Mouse (Mus musculus) embryonic facial prominence, embryonic 10.5 days (tissue): Measurements from ENCODE around the gene Cnot8. TPM values are rescaled to one million over a fixed set of nuclear protein-coding genes. Genes with fewer than 3 reads are reported as not detected.

Experiments used
- DNase-seq: peaks from one replicate; pipeline ENCODE4 v3.0.0-alpha.2; 2017; ENCODE audit warnings: low spot score
- H3K27ac ChIP-seq: fragments of 300-500 bp; sonication (generic); replicated peaks from 2 replicates; pipeline ENCODE4 v1.5.1; 2016; ENCODE audit warnings: mild to moderate bottlenecking
- H3K27me3 ChIP-seq: fragments of 300-500 bp; sonication (generic); replicated peaks from 2 replicates; pipeline ENCODE4 v1.6.1; 2016; ENCODE audit warnings: low read depth, mild to moderate bottlenecking; ENCODE audit not compliant: poor library complexity, severe bottlenecking
- H3K36me3 ChIP-seq: fragments of 300-500 bp; sonication (generic); replicated peaks from 2 replicates; pipeline ENCODE4 v1.6.1; 2016; ENCODE audit warnings: mild to moderate bottlenecking, moderate library complexity
- H3K4me1 ChIP-seq: fragments of 300-500 bp; sonication (generic); 2 replicates; pipeline ENCODE4 v1.6.1; 2016
- H3K4me3 ChIP-seq: fragments of 300-500 bp; sonication (generic); 2 replicates; pipeline ENCODE4 v1.5.1; 2016; ENCODE audit warnings: mild to moderate bottlenecking, moderate library complexity
- H3K9me3 ChIP-seq: fragments of 300-500 bp; sonication (generic); 2 replicates; pipeline ENCODE4 v1.6.1; 2016; ENCODE audit warnings: mild to moderate bottlenecking
- WGBS: fragments of 180-500 bp; shearing (Covaris S2); methylation state at CpG from one replicate; pipeline ENCODE4 v1.1.7; 2016; 5-methylcytosine and 5-hydroxymethylcytosine counted together
- polyA plus RNA-seq: library from polyadenylated mRNA; unstranded; fragments of >200 nt; fragmentation: Nextera tagmentation; extraction: Ambion mirVana; gene quantifications from 2 replicates; pipeline ENCODE4 v1.2.1, GENCODE M21; 2016

Cnot8 gene
- polyA plus RNA-seq, 1 experiment from 2014 or later = 107 TPM

DNA sequence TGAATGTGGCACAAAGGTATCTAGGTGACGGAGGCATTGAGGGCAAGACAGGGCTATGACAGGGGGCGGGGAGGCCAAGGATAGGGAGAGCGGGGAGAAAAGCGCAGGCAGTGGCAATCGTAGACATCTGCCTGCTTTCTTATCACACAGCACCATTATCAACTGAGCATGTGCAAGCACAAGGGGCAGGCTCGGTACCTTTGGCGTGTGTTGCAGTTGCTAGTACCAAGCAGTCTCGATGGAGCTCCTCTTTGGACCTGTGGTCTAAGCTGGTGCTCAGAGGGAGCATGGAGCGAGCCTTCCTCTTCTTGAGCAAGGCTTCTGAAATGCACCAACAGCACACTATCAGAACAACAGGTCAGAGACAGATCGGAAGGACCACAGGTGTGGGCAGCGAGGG is 34.9 kb downstream of the Cnot8 start:
- Histone ChIP-seq H3K27me3 (no peaks in the 10 kb centered on the region), H3K4me3 (no peak overlapping the region), H3K9me3 (no peaks in the 10 kb centered on the region), H3K27ac (no peak overlapping the region), H3K36me3 (peaks cover 98% of the 10 kb centered on the region), H3K4me1 (no peaks in the 10 kb centered on the region)
- no peak for DNase-seq
- WGBS = 91% methylated on average over 11 of the region's 11 CpGs

DNA sequence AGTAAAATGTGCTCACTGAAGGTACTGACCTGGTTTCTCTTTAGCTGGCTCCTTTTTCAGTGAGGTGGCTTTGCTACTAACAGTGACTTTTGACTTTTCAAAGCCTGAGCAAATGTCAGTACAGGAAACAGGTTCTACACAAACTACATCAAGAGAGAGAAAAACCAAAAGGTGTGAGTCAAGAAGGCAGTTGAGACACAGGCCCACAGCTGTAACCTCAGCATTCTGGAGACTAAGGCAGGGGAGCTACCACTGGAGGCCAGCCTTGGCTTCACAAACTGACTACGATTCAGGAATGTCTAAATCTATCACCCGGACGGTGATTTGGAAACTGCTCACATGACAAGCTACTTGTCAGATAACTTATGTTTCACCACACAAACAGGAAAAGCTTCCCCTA is 35.5 kb downstream of the Cnot8 start:
- Histone ChIP-seq H3K4me3 (no peak overlapping the region), H3K4me1 (no peaks in the 10 kb centered on the region), H3K9me3 (no peaks in the 10 kb centered on the region), H3K36me3 (peaks cover 98% of the 10 kb centered on the region), H3K27me3 (no peaks in the 10 kb centered on the region), H3K27ac (no peak overlapping the region)
- WGBS = 93% methylated on average over 3 of the region's 3 CpGs
- no peak for DNase-seq

DNA sequence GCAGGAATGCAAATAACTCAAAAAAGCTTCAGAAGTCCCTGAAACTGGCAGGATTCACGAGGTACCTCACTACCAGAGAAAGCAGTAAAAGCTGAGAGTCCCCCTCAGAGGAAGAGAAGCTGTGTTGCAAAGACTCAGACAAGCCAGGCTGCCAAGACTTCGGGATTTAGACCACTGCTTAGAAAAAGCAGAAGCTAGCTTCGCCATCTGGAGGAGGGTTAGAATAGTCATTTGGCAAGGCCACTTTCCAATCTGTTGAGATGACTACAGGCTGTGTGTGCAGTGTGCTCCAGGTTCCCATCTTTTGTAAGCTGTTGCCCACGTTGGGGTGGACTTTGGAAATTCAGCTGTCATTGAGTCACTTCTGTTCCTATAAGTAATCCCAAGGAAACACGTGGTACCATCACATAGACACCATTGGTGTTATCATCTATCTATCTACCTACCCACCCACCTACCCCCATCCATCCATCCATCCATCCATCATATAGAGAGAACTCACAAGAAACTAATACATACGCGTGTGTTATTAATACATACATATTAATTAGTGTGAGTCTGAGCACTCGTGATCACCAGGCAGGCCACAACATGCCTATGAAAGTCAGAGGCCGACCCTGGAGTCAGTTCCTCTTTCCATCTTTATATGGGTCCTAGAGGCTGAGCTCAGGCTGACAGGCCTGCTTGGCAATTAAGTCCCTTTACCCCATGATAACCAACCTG is 39.9 kb downstream of the Cnot8 start:
- Histone ChIP-seq H3K4me1 (no peaks in the 10 kb centered on the region), H3K36me3 (peaks cover 98% of the 10 kb centered on the region), H3K4me3 (no peak overlapping the region), H3K27me3 (no peaks in the 10 kb centered on the region), H3K27ac (no peak overlapping the region), H3K9me3 (no peaks in the 10 kb centered on the region)
- no peak for DNase-seq
- 91% methylated on average over 9 of the region's 9 CpGs for WGBS

DNA sequence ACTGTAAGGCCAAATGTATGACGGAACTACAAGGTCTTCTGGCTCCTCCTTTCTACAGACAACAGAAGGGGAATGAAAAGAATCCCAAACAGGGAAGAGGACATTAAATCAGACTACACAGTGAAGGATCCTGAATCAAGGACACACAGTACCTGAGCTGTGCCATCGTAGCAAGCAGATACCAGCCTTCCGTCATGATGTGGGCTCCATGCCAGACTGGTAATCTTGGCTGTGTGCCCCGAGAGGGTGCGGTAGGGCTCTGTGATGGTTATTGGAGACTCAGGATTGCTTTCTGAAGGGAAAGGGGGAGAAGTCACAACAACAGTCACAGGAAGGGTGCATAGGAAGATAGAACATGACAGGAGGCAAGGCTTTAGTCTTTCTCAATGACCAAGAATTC is 42.3 kb downstream of the Cnot8 start:
- DNase-seq = no peak
- WGBS = 96% methylated on average over 5 of the region's 5 CpGs
- no peaks in the 10 kb centered on the region for H3K27me3 ChIP-seq
- H3K27ac ChIP-seq = no peak overlapping the region
- H3K36me3 ChIP-seq = peaks cover 98% of the 10 kb centered on the region
- H3K9me3 ChIP-seq = no peaks in the 10 kb centered on the region
- H3K4me1 ChIP-seq = no peaks in the 10 kb centered on the region
- no peak overlapping the region for H3K4me3 ChIP-seq

DNA sequence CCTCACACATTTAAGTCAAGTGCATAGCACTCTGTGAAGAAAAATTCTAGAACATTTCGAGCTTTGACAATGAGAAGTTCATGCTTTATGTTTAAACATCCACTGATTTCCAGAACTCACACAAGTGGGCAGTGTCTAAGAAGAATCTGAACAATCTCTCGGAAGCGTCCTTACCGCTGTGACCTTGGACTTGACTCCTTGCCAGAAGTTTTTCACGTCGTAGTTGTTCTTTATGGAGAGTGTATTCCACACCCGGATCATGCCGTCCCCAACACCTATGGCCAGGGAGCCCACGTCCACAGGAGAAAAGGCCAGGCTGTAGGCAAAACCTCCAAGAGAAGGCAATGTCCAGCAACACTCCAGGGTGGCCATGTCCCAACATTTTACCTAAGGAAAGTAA is 51.5 kb downstream of the Cnot8 start:
- peaks cover 98% of the 10 kb centered on the region for H3K36me3 ChIP-seq
- H3K27me3 ChIP-seq = no peaks in the 10 kb centered on the region
- 94% methylated on average over 9 of the region's 9 CpGs for WGBS
- H3K27ac ChIP-seq = no peak overlapping the region
- H3K4me3 ChIP-seq = no peak overlapping the region
- no peaks in the 10 kb centered on the region for H3K9me3 ChIP-seq
- no peaks in the 10 kb centered on the region for H3K4me1 ChIP-seq
- no peak for DNase-seq

DNA sequence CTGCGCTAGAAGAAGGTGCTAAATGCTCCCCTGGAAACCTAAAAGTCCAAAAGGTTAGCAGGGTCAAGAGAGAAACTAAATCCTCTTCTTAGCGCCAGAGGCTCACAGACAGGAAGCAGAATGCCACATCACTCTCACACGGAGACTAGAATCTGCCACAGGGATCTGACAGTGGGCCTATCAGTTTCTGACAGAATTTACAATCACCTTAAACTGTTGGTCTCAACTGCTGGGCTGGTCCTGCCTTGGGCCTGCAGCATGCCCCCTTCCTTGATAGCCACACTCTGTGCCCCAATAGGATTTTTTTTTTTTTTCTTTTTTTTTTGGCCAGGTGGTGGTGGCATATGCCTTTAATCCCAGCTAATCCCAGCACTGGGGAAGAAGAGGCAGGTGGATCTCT is 52.9 kb downstream of the Cnot8 start:
- H3K4me3 ChIP-seq = no peak overlapping the region
- H3K27me3 ChIP-seq = no peaks in the 10 kb centered on the region
- H3K36me3 ChIP-seq = peaks cover 98% of the 10 kb centered on the region
- no peaks in the 10 kb centered on the region for H3K4me1 ChIP-seq
- WGBS = 89% methylated on average over 3 of the region's 3 CpGs
- DNase-seq = no peak
- no peaks in the 10 kb centered on the region for H3K9me3 ChIP-seq
- H3K27ac ChIP-seq = no peak overlapping the region

DNA sequence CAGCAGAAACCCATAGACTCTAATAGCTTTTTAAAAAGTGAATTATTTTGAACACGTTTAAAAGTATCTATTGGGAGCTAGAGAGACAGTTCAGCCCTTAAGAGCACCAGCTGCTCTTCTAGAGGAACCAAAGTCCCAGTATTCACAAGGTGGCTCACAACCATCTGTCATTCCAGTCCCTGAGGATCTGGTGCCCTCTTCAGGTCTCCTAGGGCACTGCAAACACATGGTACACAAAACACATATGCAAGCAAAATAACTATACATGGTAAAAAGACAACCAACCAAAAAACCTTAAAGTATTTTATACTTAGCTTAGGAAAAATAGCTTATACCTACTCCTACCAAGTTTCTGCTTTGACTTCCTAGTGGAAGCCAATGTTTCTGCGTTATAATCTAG is 61.1 kb downstream of the Cnot8 start:
- Histone ChIP-seq H3K27ac (no peak overlapping the region), H3K36me3 (peaks cover 65% of the 10 kb centered on the region), H3K4me3 (no peak overlapping the region), H3K4me1 (peaks cover 10% of the 10 kb centered on the region), H3K27me3 (no peaks in the 10 kb centered on the region), H3K9me3 (no peaks in the 10 kb centered on the region)
- DNase-seq = no peak
- 92% methylated on average over 2 of the region's 2 CpGs for WGBS

DNA sequence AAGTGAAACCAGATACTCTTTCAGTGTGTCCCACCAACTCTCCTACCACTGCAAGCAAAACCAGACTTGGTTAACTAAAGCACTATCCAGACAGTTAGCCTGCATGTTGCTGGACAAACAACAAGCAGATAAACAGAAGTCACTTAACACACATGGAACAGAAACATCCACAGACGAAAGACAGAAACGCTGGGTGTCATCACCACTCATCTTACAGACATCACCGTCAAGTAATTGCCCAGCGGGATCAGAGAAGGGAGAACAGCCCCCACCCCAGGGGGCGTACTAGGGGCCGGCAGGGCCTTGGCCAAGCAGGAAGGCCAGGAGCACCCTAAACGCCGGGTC is 63.8 kb downstream of the Cnot8 start:
- 0% methylated on average over 8 of the region's 8 CpGs for WGBS
- Histone ChIP-seq H3K9me3 (no peaks in the 10 kb centered on the region), H3K27me3 (no peaks in the 10 kb centered on the region), H3K4me3 (peak overlapping the region; percentile 88), H3K36me3 (peaks cover 40% of the 10 kb centered on the region), H3K27ac (peak overlapping the region; percentile 87), H3K4me1 (peaks cover 23% of the 10 kb centered on the region)
- no peak for DNase-seq

Other genes starting within 250 kb of the Cnot8 start
- 17.2 and 18.6 TPM in 2 replicates for gene Larp1, start 95.1 kb upstream of the Cnot8 start, polyA plus RNA-seq
- gene Gm12248, start 11.0 kb upstream of the Cnot8 start, polyA plus RNA-seq = not detected in 2 replicates
- gene Gemin5, start 64.4 kb downstream of the Cnot8 start, polyA plus RNA-seq = 39.6 and 40.5 TPM in 2 replicates
- 143 and 146 TPM in 2 replicates for gene Mrpl22, start 67.5 kb downstream of the Cnot8 start, polyA plus RNA-seq
- gene Igtp, start 95.4 kb downstream of the Cnot8 start, polyA plus RNA-seq = 2.1 and 2.8 TPM in 2 replicates
- 0.54 and 0.58 TPM in 2 replicates for gene Irgm2, start 95.5 kb downstream of the Cnot8 start, polyA plus RNA-seq
- 0.06 TPM in 1 of 2 replicates, not detected in the other for gene 4930438A08Rik, start 170.6 kb downstream of the Cnot8 start, polyA plus RNA-seq
- 27.7 and 29.7 TPM in 2 replicates for gene Zfp692, start 202.9 kb downstream of the Cnot8 start, polyA plus RNA-seq
- 24.7 and 27.1 TPM in 2 replicates for gene Zfp672, start 226.2 kb downstream of the Cnot8 start, polyA plus RNA-seq
- gene Sh3bp5l, start 226.6 kb downstream of the Cnot8 start, polyA plus RNA-seq = 40.7 and 44.3 TPM in 2 replicates